Mouse (Mus musculus): ENCODE results near the gene C1galt1. TPM values are rescaled to one million over a fixed set of nuclear protein-coding genes. Genes with fewer than 3 reads are reported as not detected.

The C1galt1 gene
- 9.7 and 11.1 TPM in 2 replicates for polyA plus RNA-seq (2011; ENCODE audit: insufficient read depth, insufficient read length, low replicate concordance, missing spikeins)

- Histone ChIP-seq H3K4me1 (ENCODE audit: control insufficient read depth, insufficient read depth, low read length) (peaks cover 6% of the 10 kb centered on the region; the same call in 1 of the 2 replicates), H3K27ac (ENCODE audit: control insufficient read depth, insufficient read depth, low read depth, low read length, poor library complexity) (peak within 1 kb of the TSS; percentile 99), H3K4me3 (replicated peaks; ENCODE audit: control insufficient read depth, low read depth, low read length) (peak within 1 kb of the TSS; percentile 99)
- TF ChIP-seq CTCF (IDR thresholded peaks at IDR 0.05; ENCODE audit: control insufficient read depth, insufficient read depth, low read length) (no peak), POLR2A (IDR thresholded peaks at IDR 0.05; ENCODE audit: borderline replicate concordance, control insufficient read depth, low read depth, low read length) (peak; percentile 43; the same call in 1 of the 2 replicates)
- 1% methylated on average over 86 of the region's 93 CpGs for WGBS
Measured at GRCm38 (mm10) chr6:7844802-7845679, at the start of gene C1galt1. C1galt1 (plus strand) TSS chr6:7844842.

DNA sequence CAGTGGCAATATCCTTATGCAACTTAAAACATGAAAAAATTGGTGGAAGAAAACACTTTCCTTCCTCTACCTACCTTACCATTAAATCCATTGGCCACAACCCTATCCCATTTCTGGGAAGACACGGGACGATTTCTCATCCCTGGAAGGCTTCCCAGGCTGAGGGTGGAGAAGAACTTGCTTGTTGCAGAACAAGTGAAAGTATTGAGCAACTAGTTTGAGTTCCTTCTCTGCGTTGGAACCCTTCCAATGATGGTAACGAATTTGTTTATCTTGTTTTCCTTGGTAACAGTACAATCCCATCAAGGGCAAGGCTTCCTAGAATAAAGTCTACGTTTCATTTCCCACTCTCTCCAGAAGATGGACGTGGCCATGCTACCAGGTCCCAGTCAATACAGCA, 44.7 kb upstream of the C1galt1 start:
- TF ChIP-seq CTCF (IDR thresholded peaks at IDR 0.05; ENCODE audit: control insufficient read depth, insufficient read depth, low read length), result no peak
- TF ChIP-seq POLR2A (IDR thresholded peaks at IDR 0.05; ENCODE audit: borderline replicate concordance, control insufficient read depth, low read depth, low read length), result no peak
- WGBS, result 43% methylated on average over 6 of the region's 6 CpGs

DNA sequence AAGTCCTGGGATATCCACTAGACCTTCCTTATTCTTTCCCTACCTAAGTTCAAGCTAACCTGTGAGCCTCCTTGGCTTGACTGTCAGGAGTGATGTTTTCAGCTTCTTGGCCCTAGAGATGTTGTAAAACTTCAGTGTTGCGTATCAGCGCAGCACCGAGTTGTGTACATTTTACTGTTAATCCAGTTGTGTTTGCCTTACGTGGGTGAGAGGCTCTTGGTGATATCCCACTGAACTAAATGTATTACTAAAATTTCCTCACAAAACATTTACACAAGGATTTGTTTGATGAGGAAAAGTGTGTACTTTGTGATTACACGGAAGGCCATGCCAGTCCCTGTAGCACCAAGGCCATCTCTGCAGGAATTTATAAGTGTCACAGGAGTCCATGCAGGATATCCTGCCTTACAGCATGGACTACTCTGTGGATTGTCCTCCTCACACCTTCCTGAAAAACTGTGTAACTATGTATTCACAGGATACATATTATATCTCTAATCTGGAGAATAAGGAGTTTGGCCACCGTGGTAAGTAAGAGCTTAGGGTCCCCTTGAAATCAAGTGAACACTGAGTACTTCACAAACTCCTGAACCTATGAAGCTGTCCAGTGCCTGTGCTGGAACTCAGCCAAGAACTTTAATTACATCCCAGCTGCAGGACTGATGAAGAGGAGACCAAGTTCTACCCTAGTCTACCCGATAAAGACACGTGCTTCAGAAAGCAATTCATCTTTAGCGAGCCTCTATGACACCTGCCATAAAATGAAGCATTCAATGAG, 40.7 kb upstream of the C1galt1 start:
- WGBS, result 84% methylated on average over 9 of the region's 9 CpGs

More for the DNA sequence above, 44.7 kb upstream of the C1galt1 start:
- H3K27ac ChIP-seq (ENCODE audit: control insufficient read depth, insufficient read depth, low read depth, low read length, poor library complexity), result no peak overlapping the region
- no peaks in the 10 kb centered on the region; the same call in 1 of the 2 replicates for H3K4me1 ChIP-seq (ENCODE audit: control insufficient read depth, insufficient read depth, low read length)
- H3K4me3 ChIP-seq (replicated peaks; ENCODE audit: control insufficient read depth, low read depth, low read length), result no peak overlapping the region

GRCm38 (mm10) chr6:7814146-7814545, 30.5 kb upstream of the C1galt1 start:
- 21% methylated on average over 2 of the region's 2 CpGs for WGBS

More for the DNA sequence above, 40.7 kb upstream of the C1galt1 start:
- no peaks in the 10 kb centered on the region for H3K4me1 ChIP-seq (ENCODE audit: control insufficient read depth, insufficient read depth, low read length)
- no peak overlapping the region for H3K4me3 ChIP-seq (replicated peaks; ENCODE audit: control insufficient read depth, low read depth, low read length)
- TF ChIP-seq CTCF (IDR thresholded peaks at IDR 0.05; ENCODE audit: control insufficient read depth, insufficient read depth, low read length) (no peak), POLR2A (IDR thresholded peaks at IDR 0.05; ENCODE audit: borderline replicate concordance, control insufficient read depth, low read depth, low read length) (no peak)
- no peak overlapping the region for H3K27ac ChIP-seq (ENCODE audit: control insufficient read depth, insufficient read depth, low read depth, low read length, poor library complexity)

GRCm38 (mm10) chr6:7816233-7816632, 28.4 kb upstream of the C1galt1 start:
- Histone ChIP-seq H3K4me3 (replicated peaks; ENCODE audit: control insufficient read depth, low read depth, low read length) (no peak overlapping the region), H3K27ac (ENCODE audit: control insufficient read depth, insufficient read depth, low read depth, low read length, poor library complexity) (no peak overlapping the region), H3K4me1 (ENCODE audit: control insufficient read depth, insufficient read depth, low read length) (no peaks in the 10 kb centered on the region)
- 64% methylated on average over 5 of the region's 5 CpGs for WGBS
- TF ChIP-seq CTCF (IDR thresholded peaks at IDR 0.05; ENCODE audit: control insufficient read depth, insufficient read depth, low read length) (no peak), POLR2A (IDR thresholded peaks at IDR 0.05; ENCODE audit: borderline replicate concordance, control insufficient read depth, low read depth, low read length) (no peak)

More at GRCm38 (mm10) chr6:7814146-7814545, 30.5 kb upstream of the C1galt1 start:
- Histone ChIP-seq H3K4me1 (ENCODE audit: control insufficient read depth, insufficient read depth, low read length) (no peaks in the 10 kb centered on the region), H3K4me3 (replicated peaks; ENCODE audit: control insufficient read depth, low read depth, low read length) (no peak overlapping the region), H3K27ac (ENCODE audit: control insufficient read depth, insufficient read depth, low read depth, low read length, poor library complexity) (no peak overlapping the region)
- TF ChIP-seq POLR2A (IDR thresholded peaks at IDR 0.05; ENCODE audit: borderline replicate concordance, control insufficient read depth, low read depth, low read length) (no peak), CTCF (IDR thresholded peaks at IDR 0.05; ENCODE audit: control insufficient read depth, insufficient read depth, low read length) (no peak)

DNA sequence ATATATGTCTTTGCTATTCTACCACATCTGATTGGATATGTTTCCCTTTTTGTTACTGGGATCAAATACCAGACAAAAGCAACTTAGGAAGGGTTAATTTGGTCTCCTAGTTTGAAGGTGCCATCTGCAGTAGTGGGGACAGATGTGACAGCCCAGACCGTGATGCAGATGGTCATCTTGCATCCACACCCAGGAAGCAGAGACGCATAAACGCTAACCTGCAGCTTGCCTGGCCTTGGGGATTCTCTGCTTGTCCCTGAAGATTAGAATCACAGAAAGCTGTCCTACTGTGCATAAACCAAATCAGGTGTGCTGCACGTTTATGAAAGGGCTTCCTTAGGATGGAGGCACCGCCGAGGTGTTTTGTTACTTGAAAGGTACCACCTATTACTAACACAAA, 22.0 kb upstream of the C1galt1 start:
- Histone ChIP-seq H3K27ac (ENCODE audit: control insufficient read depth, insufficient read depth, low read depth, low read length, poor library complexity) (no peak overlapping the region), H3K4me3 (replicated peaks; ENCODE audit: control insufficient read depth, low read depth, low read length) (no peak overlapping the region), H3K4me1 (ENCODE audit: control insufficient read depth, insufficient read depth, low read length) (no peaks in the 10 kb centered on the region; the same call in 1 of the 2 replicates)
- 75% methylated on average over 6 of the region's 6 CpGs for WGBS
- no peak for TF ChIP-seq POLR2A (IDR thresholded peaks at IDR 0.05; ENCODE audit: borderline replicate concordance, control insufficient read depth, low read depth, low read length)
- no peak for TF ChIP-seq CTCF (IDR thresholded peaks at IDR 0.05; ENCODE audit: control insufficient read depth, insufficient read depth, low read length)

- no peak overlapping the region for H3K4me3 ChIP-seq (replicated peaks; ENCODE audit: control insufficient read depth, low read depth, low read length)
- H3K4me1 ChIP-seq (ENCODE audit: control insufficient read depth, insufficient read depth, low read length), result no peaks in the 10 kb centered on the region
- TF ChIP-seq CTCF (IDR thresholded peaks at IDR 0.05; ENCODE audit: control insufficient read depth, insufficient read depth, low read length) (no peak), POLR2A (IDR thresholded peaks at IDR 0.05; ENCODE audit: borderline replicate concordance, control insufficient read depth, low read depth, low read length) (no peak)
- no peak overlapping the region for H3K27ac ChIP-seq (ENCODE audit: control insufficient read depth, insufficient read depth, low read depth, low read length, poor library complexity)
- 70% methylated on average over 8 of the region's 8 CpGs for WGBS
Measured at GRCm38 (mm10) chr6:7830793-7831192, 13.8 kb upstream of the C1galt1 start.
